Mouse (Mus musculus) gastrocnemius, adult 2 months (tissue): ENCODE data around the gene Lrsam1. TPM values are rescaled to one million over a fixed set of nuclear protein-coding genes. Genes with fewer than 3 reads are reported as not detected.

Experiments used
- DNase-seq: peaks from one replicate; pipeline ENCODE4 v3.0.0; 2022
- H3K27ac ChIP-seq: fragments of 200-600 bp; 2 replicates; pipeline ENCODE4 v1.8.1; 2022; ENCODE audit warnings: mild to moderate bottlenecking
- H3K4me3 ChIP-seq: fragments of 200-600 bp; 2 replicates; pipeline ENCODE4 v1.8.1; 2022; ENCODE audit warnings: mild to moderate bottlenecking, moderate library complexity
- CTCF ChIP-seq: fragments of 200-600 bp; IDR thresholded peaks from 2 replicates; pipeline ENCODE4 v1.8.1; 2022; ENCODE audit warnings: antibody characterized with exemption, mild to moderate bottlenecking, moderate library complexity
- intact Hi-C: fragments of 180-260 bp; cut with DNase I; formaldehyde crosslinking; loops from one replicate; pipeline ENCODE4 v1.15.1; 2025
- total RNA-seq, 2 experiments: library from RNA; stranded (reverse); gene quantifications; 2 replicates each; pipeline ENCODE4 v1.2.3; 2021

Gene Lrsam1
- total RNA-seq, 2 experiments from 2014 or later: 9.9 to 14.1 TPM

GRCm38 (mm10) chr2:32895606-32896106 is 65.8 kb downstream of the Lrsam1 start:
- no peak for TF ChIP-seq CTCF
- intact Hi-C loops: no loop called here
- DNase-seq: no peak
- no peak overlapping the region for H3K4me3 ChIP-seq
- peak overlapping the region; percentile 71 for H3K27ac ChIP-seq

- H3K27ac ChIP-seq: no peak overlapping the region; the same call in none of the 2 replicates
- intact Hi-C loops: no loop called here
- no peak for TF ChIP-seq CTCF
- DNase-seq: no peak
- no peak overlapping the region for H3K4me3 ChIP-seq
Measured at GRCm38 (mm10) chr2:32894097-32894496, 67.3 kb downstream of the Lrsam1 start.

GRCm38 (mm10) chr2:32892490-32892889 is 68.9 kb downstream of the Lrsam1 start:
- DNase-seq: no peak
- H3K4me3 ChIP-seq: no peak overlapping the region
- peak overlapping the region; percentile 35; the same call in 1 of the 2 replicates for H3K27ac ChIP-seq
- intact Hi-C loops: no loop called here
- no peak for TF ChIP-seq CTCF

GRCm38 (mm10) chr2:32891278-32891677 is 70.1 kb downstream of the Lrsam1 start:
- H3K27ac ChIP-seq: peak overlapping the region; percentile 58
- intact Hi-C loops: no loop called here

GRCm38 (mm10) chr2:32890280-32890679 is 71.1 kb downstream of the Lrsam1 start:
- intact Hi-C loops: no loop called here
- no peak for TF ChIP-seq CTCF
- no peak for DNase-seq
- Histone ChIP-seq H3K4me3 (no peak overlapping the region), H3K27ac (peak overlapping the region; percentile 62; the same call in 1 of the 2 replicates)

More at GRCm38 (mm10) chr2:32891278-32891677, 70.1 kb downstream of the Lrsam1 start:
- H3K4me3 ChIP-seq: no peak overlapping the region
- no peak for DNase-seq
- no peak for TF ChIP-seq CTCF

GRCm38 (mm10) chr2:32888551-32888950 is 72.9 kb downstream of the Lrsam1 start:
- Histone ChIP-seq H3K27ac (peak overlapping the region; percentile 53), H3K4me3 (no peak overlapping the region)
- no peak for TF ChIP-seq CTCF
- no peak for DNase-seq
- intact Hi-C loops: no loop called here

- no peak for TF ChIP-seq CTCF
- no peak for DNase-seq
- no peak overlapping the region for H3K4me3 ChIP-seq
- intact Hi-C loops: no loop called here
- peak overlapping the region; percentile 53 for H3K27ac ChIP-seq
Measured at GRCm38 (mm10) chr2:32888029-32888428, 73.4 kb downstream of the Lrsam1 start.

GRCm38 (mm10) chr2:32884745-32885144 is 76.7 kb downstream of the Lrsam1 start:
- TF ChIP-seq CTCF: no peak
- intact Hi-C loops: no loop called here
- peak overlapping the region; percentile 89 for H3K27ac ChIP-seq
- no peak overlapping the region for H3K4me3 ChIP-seq
- no peak for DNase-seq

- intact Hi-C loops: no loop called here
- no peak for TF ChIP-seq CTCF
- H3K4me3 ChIP-seq: peak overlapping the region; percentile 61
- H3K27ac ChIP-seq: peak overlapping the region; percentile 89
- DNase-seq: no peak
Measured at GRCm38 (mm10) chr2:32882283-32883043, 79.0 kb downstream of the Lrsam1 start.

- peak overlapping the region; percentile 61 for H3K4me3 ChIP-seq
- TF ChIP-seq CTCF: no peak
- peak; percentile 88 for DNase-seq
- intact Hi-C loops: no loop called here
- peak overlapping the region; percentile 89 for H3K27ac ChIP-seq
Measured at GRCm38 (mm10) chr2:32881723-32882122, 79.7 kb downstream of the Lrsam1 start.

- no peak for DNase-seq
Measured at GRCm38 (mm10) chr2:32881054-32881453, 80.4 kb downstream of the Lrsam1 start.

GRCm38 (mm10) chr2:32879593-32879992 is 81.8 kb downstream of the Lrsam1 start:
- peak overlapping the region; percentile 1; the same call in 1 of the 2 replicates for H3K4me3 ChIP-seq
- TF ChIP-seq CTCF: no peak
- peak overlapping the region; percentile 89 for H3K27ac ChIP-seq
- intact Hi-C loops: no loop called here
- no peak for DNase-seq

More at GRCm38 (mm10) chr2:32881054-32881453, 80.4 kb downstream of the Lrsam1 start:
- H3K4me3 ChIP-seq: no peak overlapping the region; the same call in 1 of the 2 replicates
- intact Hi-C loops: no loop called here
- peak overlapping the region; percentile 89 for H3K27ac ChIP-seq
- no peak for TF ChIP-seq CTCF

GRCm38 (mm10) chr2:32878396-32878795 is 83.0 kb downstream of the Lrsam1 start:
- Histone ChIP-seq H3K4me3 (peak overlapping the region; percentile 91), H3K27ac (peak overlapping the region; percentile 89)
- intact Hi-C loops: no loop called here
- no peak for DNase-seq
- TF ChIP-seq CTCF: no peak
